Mouse (Mus musculus) liver, embryonic 12.5 days (tissue): Measurements from ENCODE around the gene Vamp8. TPM values are rescaled to one million over a fixed set of nuclear protein-coding genes. Genes with fewer than 3 reads are reported as not detected.
A peak's percentile ranks its signal among the peaks of the same experiment; 100 is the strongest.

ENCODE experiments used
- ATAC-seq: fragments of 200-750 bp; cut with Nextera tagmentation; 2 replicates; pipeline ENCODE4 v1.8.0; 2017; ENCODE audit warnings: moderate number of reproducible peaks, mild to moderate bottlenecking, moderate library complexity
- H3K27ac ChIP-seq: fragments of 300-500 bp; sonication (generic); 2 replicates; pipeline ENCODE4 v1.5.1; 2016; ENCODE audit warnings: mild to moderate bottlenecking
- H3K27me3 ChIP-seq: fragments of 300-500 bp; sonication (generic); replicated peaks from 2 replicates; pipeline ENCODE4 v1.6.1; 2016; ENCODE audit warnings: mild to moderate bottlenecking, moderate library complexity
- H3K36me3 ChIP-seq: fragments of 300-500 bp; sonication (generic); 2 replicates; pipeline ENCODE4 v1.6.1; 2016; ENCODE audit warnings: mild to moderate bottlenecking, moderate library complexity
- H3K4me1 ChIP-seq: fragments of 300-500 bp; sonication (generic); 2 replicates; pipeline ENCODE4 v1.6.1; 2016
- H3K4me2 ChIP-seq: fragments of 300-500 bp; sonication (generic); 2 replicates; pipeline ENCODE4 v1.6.1; 2016; ENCODE audit warnings: mild to moderate bottlenecking, moderate library complexity
- H3K4me3 ChIP-seq: fragments of 300-500 bp; sonication (generic); 2 replicates; pipeline ENCODE4 v1.5.1; 2016; ENCODE audit warnings: mild to moderate bottlenecking, moderate library complexity
- H3K9ac ChIP-seq: fragments of 300-500 bp; sonication (generic); 2 replicates; pipeline ENCODE4 v1.6.1; 2016; ENCODE audit warnings: mild to moderate bottlenecking, moderate library complexity
- H3K9me3 ChIP-seq: fragments of 300-500 bp; sonication (generic); replicated peaks from 2 replicates; pipeline ENCODE4 v1.6.1; 2016; ENCODE audit warnings: mild to moderate bottlenecking, moderate library complexity
- WGBS: fragments of 180-500 bp; shearing (Covaris S2); methylation state at CpG from one replicate; pipeline ENCODE4 v1.1.7; 2016; ENCODE audit not compliant: insufficient replicate concordance; 5-methylcytosine and 5-hydroxymethylcytosine counted together
- polyA plus RNA-seq: library from polyadenylated mRNA; unstranded; fragments of >200 nt; fragmentation: Nextera tagmentation; extraction: Ambion mirVana; gene quantifications from 2 replicates; pipeline ENCODE4 v1.2.1, GENCODE M21; 2016

Gene Vamp8
- polyA plus RNA-seq, 1 experiment from 2014 or later, result 220 TPM

DNA sequence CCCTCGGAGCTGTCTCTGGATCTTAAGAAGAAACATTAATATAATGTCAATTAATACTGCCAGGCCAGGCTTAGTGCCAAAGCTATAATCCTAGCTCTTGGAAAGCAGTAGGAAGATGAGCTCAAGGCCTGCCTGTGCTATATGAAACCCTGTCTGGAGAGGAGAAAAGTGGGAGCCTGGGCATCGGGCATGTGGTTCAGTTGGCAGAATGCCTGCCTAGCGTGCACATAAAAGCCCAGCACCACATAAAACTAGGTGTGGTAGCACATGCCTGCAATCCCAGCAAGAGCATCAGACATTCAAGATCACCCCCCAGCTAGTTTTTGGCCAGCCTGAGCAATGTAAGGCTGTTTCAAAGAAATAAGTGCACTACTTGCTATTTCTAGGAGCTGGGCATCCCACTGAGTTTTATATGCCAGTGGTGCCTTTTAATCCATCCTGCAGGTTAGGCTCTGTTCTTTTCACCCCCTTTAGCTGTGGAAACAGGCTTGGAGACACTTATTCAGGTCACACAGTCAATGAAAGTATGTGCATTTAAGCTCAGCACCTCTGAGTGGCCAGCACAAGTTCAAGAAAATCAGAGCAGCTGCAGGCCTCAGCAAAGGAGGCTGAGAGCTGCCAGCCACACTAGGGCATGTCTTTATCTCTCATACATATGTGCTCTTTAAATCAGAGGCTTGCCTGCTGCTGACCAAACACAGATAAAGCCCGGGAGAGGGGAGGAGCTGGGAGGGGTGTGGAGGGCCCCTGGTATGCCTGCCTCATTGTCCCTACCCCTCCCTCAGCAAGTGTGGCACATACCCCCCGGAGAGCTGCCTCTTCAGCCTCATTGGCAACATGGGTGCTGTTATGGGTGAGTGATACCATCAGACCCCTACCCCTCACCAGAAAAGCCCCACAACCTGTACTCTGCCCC is 33.1 kb downstream of the Vamp8 start:
- Histone ChIP-seq H3K4me3 (no peak overlapping the region), H3K4me1 (peaks cover 83% of the 10 kb centered on the region), H3K9ac (no peak overlapping the region; the same call in 1 of the 2 replicates), H3K9me3 (no peaks in the 10 kb centered on the region), H3K27ac (no peak overlapping the region), H3K36me3 (peaks cover 49% of the 10 kb centered on the region), H3K4me2 (peak overlapping the region; percentile 80), H3K27me3 (peaks cover 44% of the 10 kb centered on the region)
- WGBS, result 48% methylated on average over 5 of the region's 5 CpGs
- ATAC-seq, result peak; percentile 67

DNA sequence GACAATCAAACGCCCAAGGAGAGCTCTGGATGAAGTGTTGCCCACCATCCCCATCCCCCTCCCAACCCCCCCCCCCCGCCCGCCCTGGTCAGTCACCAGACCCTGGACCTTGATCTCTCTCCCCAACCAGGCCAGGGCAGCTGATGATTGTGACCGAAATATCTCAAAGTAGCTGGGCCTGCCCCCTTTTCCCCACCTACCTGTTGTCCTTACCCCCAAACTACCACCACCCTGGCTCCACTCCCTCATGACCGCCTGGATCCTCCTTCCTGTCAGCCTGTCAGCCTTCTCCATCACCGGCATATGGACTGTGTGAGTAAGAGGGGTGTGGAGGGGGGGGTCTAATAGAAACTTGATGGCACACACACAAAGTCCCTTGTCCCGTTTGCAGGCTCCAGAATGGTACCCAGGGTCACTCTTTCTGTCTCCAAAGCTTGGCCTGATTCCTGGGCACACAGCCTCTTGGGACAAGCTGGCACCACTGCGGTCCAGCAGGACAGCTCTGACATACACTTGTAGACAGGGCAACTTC is 34.4 kb downstream of the Vamp8 start:
- Histone ChIP-seq H3K9ac (peak overlapping the region; percentile 60), H3K36me3 (peaks cover 53% of the 10 kb centered on the region), H3K27me3 (peaks cover 44% of the 10 kb centered on the region), H3K9me3 (no peaks in the 10 kb centered on the region), H3K4me3 (peak overlapping the region; percentile 57), H3K4me2 (peak overlapping the region; percentile 80), H3K27ac (0 out of 2 replicates have a peak overlapping the region, but pooled peaks have one; percentile 43), H3K4me1 (peaks cover 87% of the 10 kb centered on the region)
- 43% methylated on average over 8 of the region's 8 CpGs for WGBS
- no peak; the same call in 1 of the 2 replicates for ATAC-seq

- peaks cover 44% of the 10 kb centered on the region for H3K27me3 ChIP-seq
- H3K4me2 ChIP-seq, result peak within 1 kb of the TSS; percentile 80
- 0 out of 2 replicates have a peak within 1 kb of the TSS, but pooled peaks have one; percentile 43 for H3K27ac ChIP-seq
- H3K9me3 ChIP-seq, result no peaks in the 10 kb centered on the region
- peak; percentile 51 for ATAC-seq
- H3K4me3 ChIP-seq, result peak within 1 kb of the TSS; percentile 57
- peaks cover 87% of the 10 kb centered on the region for H3K4me1 ChIP-seq
- H3K9ac ChIP-seq, result peak within 1 kb of the TSS; percentile 60
- H3K36me3 ChIP-seq, result peaks cover 53% of the 10 kb centered on the region
- WGBS, result under 1% methylated on average over 70 of the region's 71 CpGs
These were observed 35.2 kb downstream of the Vamp8 start, which contains the start of gene Tmem150a for GRCm38 (mm10) chr6:72355066-72355911. Gene Tmem150a (plus strand): TSS chr6:72355447.

- 57% methylated on average over 1 of the region's 1 CpGs for WGBS
- no peak overlapping the region for H3K9ac ChIP-seq
- ATAC-seq, result no peak
- peaks cover 53% of the 10 kb centered on the region for H3K36me3 ChIP-seq
- H3K4me2 ChIP-seq, result no peak overlapping the region
- no peak overlapping the region for H3K27ac ChIP-seq
- H3K4me1 ChIP-seq, result peaks cover 85% of the 10 kb centered on the region
- H3K27me3 ChIP-seq, result peaks cover 44% of the 10 kb centered on the region
- no peaks in the 10 kb centered on the region for H3K9me3 ChIP-seq
- no peak overlapping the region for H3K4me3 ChIP-seq
These were observed 36.5 kb downstream of the Vamp8 start for GRCm38 (mm10) chr6:72354025-72354424.

- Histone ChIP-seq H3K27me3 (peaks cover 44% of the 10 kb centered on the region), H3K4me1 (peaks cover 85% of the 10 kb centered on the region), H3K36me3 (peaks cover 50% of the 10 kb centered on the region), H3K27ac (peak overlapping the region; percentile 18), H3K9me3 (no peaks in the 10 kb centered on the region), H3K9ac (no peak overlapping the region), H3K4me3 (no peak overlapping the region), H3K4me2 (no peak overlapping the region)
- WGBS, result 63% methylated on average over 5 of the region's 5 CpGs
- ATAC-seq, result no peak
These were observed 37.7 kb downstream of the Vamp8 start for GRCm38 (mm10) chr6:72352636-72353405.

- 78% methylated on average over 2 of the region's 2 CpGs for WGBS
- no peak overlapping the region for H3K4me2 ChIP-seq
- no peak overlapping the region for H3K9ac ChIP-seq
- ATAC-seq, result no peak
- H3K27ac ChIP-seq, result no peak overlapping the region
- H3K9me3 ChIP-seq, result no peaks in the 10 kb centered on the region
- peaks cover 79% of the 10 kb centered on the region for H3K4me1 ChIP-seq
- H3K36me3 ChIP-seq, result peaks cover 33% of the 10 kb centered on the region
- no peak overlapping the region for H3K4me3 ChIP-seq
- peaks cover 22% of the 10 kb centered on the region for H3K27me3 ChIP-seq
These were observed 40.3 kb downstream of the Vamp8 start for GRCm38 (mm10) chr6:72350214-72350613.

GRCm38 (mm10) chr6:72348411-72348810 is 42.1 kb downstream of the Vamp8 start:
- Histone ChIP-seq H3K36me3 (peaks cover 33% of the 10 kb centered on the region), H3K9ac (peak overlapping the region; percentile 96), H3K27me3 (peaks cover 4% of the 10 kb centered on the region; the same call in 1 of the 2 replicates), H3K27ac (peak overlapping the region; percentile 93), H3K4me2 (peak overlapping the region; percentile 92), H3K4me3 (peak overlapping the region; percentile 95), H3K4me1 (peaks cover 76% of the 10 kb centered on the region), H3K9me3 (no peaks in the 10 kb centered on the region)
- WGBS, result 69% methylated on average over 10 of the region's 10 CpGs
- ATAC-seq, result no peak

DNA sequence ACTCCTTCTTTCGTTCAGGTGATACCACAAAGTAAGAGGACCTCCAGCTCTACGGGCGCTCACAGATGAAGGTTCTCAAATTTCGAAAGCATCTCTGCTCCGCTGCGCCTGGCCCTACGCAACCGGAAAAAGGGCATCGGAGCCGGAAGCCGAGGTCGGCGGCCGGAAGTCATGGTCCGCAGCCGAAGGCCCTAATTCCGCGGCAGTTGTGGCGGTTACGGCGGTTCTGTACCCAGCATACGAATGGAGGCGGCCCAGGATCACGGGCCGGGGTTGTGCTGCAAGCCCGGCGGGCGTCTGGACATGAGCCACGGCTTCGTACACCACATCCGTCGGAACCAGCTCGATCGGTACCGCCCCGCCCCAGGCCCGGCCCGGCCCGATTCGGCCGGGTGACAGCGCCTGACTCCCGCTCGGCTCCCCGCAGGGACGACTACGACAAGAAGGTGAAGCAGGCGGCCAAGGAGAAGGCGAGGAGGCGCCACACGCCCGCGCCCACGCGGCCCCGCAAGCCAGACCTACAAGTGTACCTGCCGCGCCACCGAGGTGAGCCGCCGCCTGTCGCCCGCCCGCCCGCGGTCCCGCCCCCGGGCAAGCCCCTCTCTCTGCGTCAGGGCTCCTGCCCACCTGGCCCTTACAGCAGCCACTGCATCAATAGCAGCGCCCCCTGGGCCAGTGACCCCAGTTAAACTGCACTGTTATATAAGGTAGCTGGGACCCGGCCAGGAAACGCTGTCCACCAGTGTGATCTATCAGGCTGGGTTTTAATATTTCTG is 43.1 kb downstream of the Vamp8 start, which contains the start of gene 0610030E20Rik:
Gene 0610030E20Rik, plus strand, starts transcription at position 152 of the 776 bp plus-strand sequence.
- Histone ChIP-seq H3K27me3 (no peaks in the 10 kb centered on the region), H3K4me3 (peak within 1 kb of the TSS; percentile 95), H3K4me2 (peak within 1 kb of the TSS; percentile 92), H3K36me3 (peaks cover 38% of the 10 kb centered on the region), H3K9me3 (no peaks in the 10 kb centered on the region), H3K9ac (peak within 1 kb of the TSS; percentile 96), H3K4me1 (peaks cover 80% of the 10 kb centered on the region), H3K27ac (peak within 1 kb of the TSS; percentile 93)
- ATAC-seq, result peak; percentile 64
- WGBS, result under 1% methylated on average over 72 of the region's 72 CpGs

DNA sequence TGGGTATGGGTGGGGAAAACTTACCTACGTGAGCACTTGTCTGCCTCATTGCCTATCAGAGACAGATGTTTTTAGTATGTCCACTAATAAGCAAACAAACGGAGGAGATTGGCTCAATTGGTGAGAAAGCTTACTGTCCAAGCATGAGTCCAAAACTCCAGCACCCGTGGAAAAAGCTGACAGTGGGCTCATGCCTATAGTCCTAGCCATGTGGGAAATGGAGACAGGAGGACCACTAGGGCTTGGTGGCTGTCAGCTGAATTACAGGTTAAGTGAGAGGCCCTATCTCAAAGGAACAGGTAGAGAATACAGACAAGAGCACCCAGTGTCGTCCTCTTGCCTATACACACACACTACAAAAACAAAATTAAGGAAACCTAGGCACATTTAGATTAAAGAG is 44.2 kb downstream of the Vamp8 start:
- peak overlapping the region; percentile 95 for H3K4me3 ChIP-seq
- H3K9ac ChIP-seq, result peak overlapping the region; percentile 96
- peak overlapping the region; percentile 93 for H3K27ac ChIP-seq

GRCm38 (mm10) chr6:72345633-72346032 is 44.9 kb downstream of the Vamp8 start:
- Histone ChIP-seq H3K9ac (peak overlapping the region; percentile 96), H3K36me3 (peaks cover 45% of the 10 kb centered on the region), H3K4me2 (peak overlapping the region; percentile 92), H3K9me3 (no peaks in the 10 kb centered on the region), H3K4me1 (peaks cover 80% of the 10 kb centered on the region), H3K4me3 (peak overlapping the region; percentile 86), H3K27me3 (no peaks in the 10 kb centered on the region), H3K27ac (peak overlapping the region; percentile 93)
- WGBS, result 13% methylated on average over 6 of the region's 6 CpGs
- no peak for ATAC-seq

More for the DNA sequence above, 44.2 kb downstream of the Vamp8 start:
- ATAC-seq, result no peak
- no peaks in the 10 kb centered on the region for H3K27me3 ChIP-seq
- H3K4me2 ChIP-seq, result peak overlapping the region; percentile 92
- no peaks in the 10 kb centered on the region for H3K9me3 ChIP-seq
- WGBS, result 62% methylated on average over 4 of the region's 4 CpGs
- H3K36me3 ChIP-seq, result peaks cover 45% of the 10 kb centered on the region
- peaks cover 80% of the 10 kb centered on the region for H3K4me1 ChIP-seq
